Mouse (Mus musculus): Measurements from ENCODE around the gene Map2k5.
A peak's percentile ranks its signal among the peaks of the same experiment; 100 is the strongest.

Map2k5 gene

GRCm38 (mm10) chr9:63124512-63124911 is 253.2 kb downstream of the Map2k5 start:
- DNase-seq (ENCODE audit: low spot score) = peak; percentile 12

- DNase-seq (ENCODE audit: low spot score) = peak; percentile 94
Measured at GRCm38 (mm10) chr9:63123451-63124438, 254.0 kb downstream of the Map2k5 start.

- DNase-seq (ENCODE audit: low spot score) = no peak
Measured at GRCm38 (mm10) chr9:63122161-63122833, 255.4 kb downstream of the Map2k5 start.

GRCm38 (mm10) chr9:63118385-63118784 is 259.3 kb downstream of the Map2k5 start:
- DNase-seq (ENCODE audit: low spot score) = no peak
